ENCODE assay signal across 12 mouse cellular contexts in the genomic region with DNA sequence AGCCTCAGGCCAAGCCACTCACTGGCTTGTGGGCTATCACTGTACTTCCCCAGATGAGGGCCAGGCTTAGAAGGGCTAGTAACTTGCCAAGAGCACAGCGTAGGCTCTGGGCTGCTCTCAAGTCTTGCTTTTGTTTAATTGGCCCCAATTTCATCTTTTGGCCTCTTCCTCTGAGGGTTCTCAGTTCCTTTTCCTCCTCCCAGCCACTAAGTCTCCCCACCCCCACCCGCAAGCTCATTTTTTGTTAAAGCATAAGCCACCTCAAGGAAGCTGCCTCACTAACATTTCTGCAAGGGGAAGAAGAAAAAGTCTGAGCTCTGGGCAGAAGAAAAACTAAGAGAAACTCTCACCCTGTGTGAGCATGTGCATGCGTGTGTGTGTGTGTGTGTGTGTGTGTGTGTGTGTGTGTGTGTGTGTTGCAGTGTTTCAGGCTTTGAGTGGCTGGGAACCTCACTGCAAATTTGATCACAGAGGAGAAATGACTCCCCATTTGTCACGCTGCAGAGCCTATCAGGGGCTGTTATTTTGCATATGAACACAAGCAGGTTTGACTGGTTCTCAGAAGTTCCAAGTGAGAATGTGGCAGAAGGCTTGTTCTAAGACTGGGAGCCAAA. TPM values are rescaled to one million over a fixed set of nuclear protein-coding genes. Genes with fewer than 3 reads are reported as not detected.
DNase-seq lines count a peak whose midpoint lies in the region; ATAC-seq and TF ChIP-seq lines count a peak whose summit lies in the region.
"Had no signal": no experiment of that assay in that cellular context is flagged by ENCODE, and none has a peak within 500 bp of the region (broad histone marks: within the 10 kb centered on the region; RNA-seq: fewer than 3 reads in every experiment).

No protein-coding gene starts in this region.

- H3K4me3 ChIP-seq in intestine, embryonic 14.5 days (ENCODE audit: low read depth, low read length) = no peak overlapping the region
- H3K4me3 ChIP-seq in intestine, postnatal 0 days (ENCODE audit: low read depth, low read length) = no peak overlapping the region
- no peak overlapping the region for H3K4me3 ChIP-seq in bone marrow macrophage, adult 2 months (ENCODE audit: insufficient read depth, low read length)
- H3K4me3 ChIP-seq in stomach, embryonic 16.5 days (replicated peaks; ENCODE audit: low read length) = no peak overlapping the region
- H3K4me3 ChIP-seq in midbrain, embryonic 11.5 days (ENCODE audit: low read depth, low read length) = no peak overlapping the region
- H3K4me3 ChIP-seq: heart, embryonic 10.5 days; liver, embryonic 13.5 days had no signal

- no peak overlapping the region for H3K4me2 ChIP-seq in intestine, embryonic 14.5 days (ENCODE audit: low read length)
- H3K4me2 ChIP-seq in intestine, postnatal 0 days (replicated peaks; ENCODE audit: low read depth) = no peak overlapping the region
- no peak overlapping the region for H3K4me2 ChIP-seq in stomach, embryonic 16.5 days (ENCODE audit: low read depth, low read length)
- no peak overlapping the region for H3K4me2 ChIP-seq in midbrain, embryonic 11.5 days
- H3K4me2 ChIP-seq: liver, embryonic 13.5 days had no signal

- no peak for TF ChIP-seq CTCF in intestine, postnatal 0 days (IDR thresholded peaks at IDR 0.05; ENCODE audit: low read depth)
- no peak for TF ChIP-seq CTCF in bone marrow macrophage, adult 2 months (IDR thresholded peaks at IDR 0.05; ENCODE audit: low read depth, low read length)

- DNase-seq in intestine, embryonic 14.5 days (ENCODE audit: low spot score) = no peak
- peak; percentile 59 for DNase-seq in kidney, postnatal 14 days
- no peak for DNase-seq in midbrain, embryonic 11.5 days (ENCODE audit: low spot score, missing footprints)
- no peak for DNase-seq in left cerebral cortex, postnatal 36 days (ENCODE audit: low spot score in 2 of 2)
- no peak for DNase-seq in retina, embryonic 14.5 days (ENCODE audit: low spot score)
- DNase-seq: cerebellum, postnatal 10 days; liver, embryonic 13.5 days; right cerebral cortex, postnatal 14 days had no signal

- no peaks in the 10 kb centered on the region for H3K9me3 ChIP-seq in intestine, embryonic 14.5 days (ENCODE audit: control insufficient read depth, low read length)
- no peaks in the 10 kb centered on the region for H3K9me3 ChIP-seq in intestine, postnatal 0 days (ENCODE audit: control insufficient read depth)
- no peaks in the 10 kb centered on the region for H3K9me3 ChIP-seq in stomach, embryonic 16.5 days (replicated peaks; ENCODE audit: control insufficient read depth, low read length)
- no peaks in the 10 kb centered on the region for H3K9me3 ChIP-seq in midbrain, embryonic 11.5 days (ENCODE audit: control insufficient read depth, low read length)
- H3K9me3 ChIP-seq: heart, embryonic 10.5 days; liver, embryonic 13.5 days had no signal

- intact Hi-C loops in left cerebral cortex, postnatal 36 days (cut with DNase I) = loop anchor here (5.0 kb wide), 1 partner anchor 91 kb away; no protein-coding TSS in a partner anchor

- no peak overlapping the region for H3K27ac ChIP-seq in intestine, embryonic 14.5 days (ENCODE audit: low read depth)
- H3K27ac ChIP-seq in intestine, postnatal 0 days (ENCODE audit: low read depth, low read length) = no peak overlapping the region
- H3K27ac ChIP-seq in bone marrow macrophage, adult 2 months (ENCODE audit: insufficient read depth, low read depth, low read length) = peak overlapping the region; percentile 89
- H3K27ac ChIP-seq in stomach, embryonic 16.5 days (ENCODE audit: low read length) = peak overlapping the region; percentile 83
- no peak overlapping the region for H3K27ac ChIP-seq in midbrain, embryonic 11.5 days (ENCODE audit: low read depth, low read length)
- H3K27ac ChIP-seq: heart, embryonic 10.5 days; liver, embryonic 13.5 days had no signal

- H3K36me3 ChIP-seq in intestine, embryonic 14.5 days (ENCODE audit: control insufficient read depth, insufficient read depth, low read length) = no peaks in the 10 kb centered on the region
- peaks cover 20% of the 10 kb centered on the region for H3K36me3 ChIP-seq in intestine, postnatal 0 days (ENCODE audit: control insufficient read depth, insufficient read depth)
- no peaks in the 10 kb centered on the region for H3K36me3 ChIP-seq in stomach, embryonic 16.5 days (ENCODE audit: control insufficient read depth, insufficient read depth, low read length)
- no peaks in the 10 kb centered on the region for H3K36me3 ChIP-seq in midbrain, embryonic 11.5 days (ENCODE audit: control insufficient read depth, insufficient read depth, low read length)
- H3K36me3 ChIP-seq: heart, embryonic 10.5 days; liver, embryonic 13.5 days had no signal

- H3K9ac ChIP-seq in intestine, embryonic 14.5 days (ENCODE audit: low read length) = no peak overlapping the region
- no peak overlapping the region for H3K9ac ChIP-seq in intestine, postnatal 0 days (ENCODE audit: low read depth, low read length)
- H3K9ac ChIP-seq in stomach, embryonic 16.5 days (ENCODE audit: low read length) = peak overlapping the region; percentile 38; the same call in 1 of the 2 replicates
- no peak overlapping the region for H3K9ac ChIP-seq in midbrain, embryonic 11.5 days (ENCODE audit: low read length)
- H3K9ac ChIP-seq: liver, embryonic 13.5 days had no signal

- WGBS in intestine, embryonic 14.5 days = 47% methylated on average over 4 of the region's 4 CpGs
- 47% methylated on average over 4 of the region's 4 CpGs for WGBS in intestine, postnatal 0 days
- WGBS in stomach, embryonic 16.5 days = 42% methylated on average over 4 of the region's 4 CpGs
- 57% methylated on average over 4 of the region's 4 CpGs for WGBS in midbrain, embryonic 11.5 days

- no peak for TF ChIP-seq POLR2A in bone marrow macrophage, adult 2 months (IDR thresholded peaks at IDR 0.05; ENCODE audit: borderline replicate concordance, low read depth, low read length)

- peaks cover 22% of the 10 kb centered on the region; the same call in 1 of the 2 replicates for H3K4me1 ChIP-seq in intestine, embryonic 14.5 days (replicated peaks; ENCODE audit: control insufficient read depth, insufficient read depth, low read length)
- no peaks in the 10 kb centered on the region; the same call in 1 of the 2 replicates for H3K4me1 ChIP-seq in intestine, postnatal 0 days (replicated peaks; ENCODE audit: control insufficient read depth, insufficient read depth, low read length)
- H3K4me1 ChIP-seq in bone marrow macrophage, adult 2 months (ENCODE audit: control insufficient read depth, insufficient read depth, low read length) = peaks cover 33% of the 10 kb centered on the region
- peaks cover 15% of the 10 kb centered on the region; the same call in 1 of the 2 replicates for H3K4me1 ChIP-seq in stomach, embryonic 16.5 days (ENCODE audit: control insufficient read depth, insufficient read depth, low read length)
- H3K4me1 ChIP-seq in midbrain, embryonic 11.5 days (ENCODE audit: control insufficient read depth, insufficient read depth, low read length) = peaks cover 8% of the 10 kb centered on the region

- ATAC-seq in intestine, embryonic 14.5 days (replicated peaks; ENCODE audit: low FRiP score, low TSS enrichment, low read depth) = 0 out of 2 replicates have a peak, but pooled peaks have one; percentile 16
- ATAC-seq in intestine, postnatal 0 days = no peak
- peak; percentile 59 for ATAC-seq in stomach, embryonic 16.5 days (ENCODE audit: insufficient read depth, low FRiP score)
- no peak for ATAC-seq in midbrain, embryonic 11.5 days (ENCODE audit: low FRiP score)

- 0 out of 2 replicates have a peak, but pooled peaks cover 2% of the 10 kb centered on the region for H3K27me3 ChIP-seq in intestine, embryonic 14.5 days (replicated peaks; ENCODE audit: control insufficient read depth, insufficient read depth, low read length)
- H3K27me3 ChIP-seq in intestine, postnatal 0 days (replicated peaks; ENCODE audit: control insufficient read depth, insufficient read depth, low read length) = no peaks in the 10 kb centered on the region
- H3K27me3 ChIP-seq in stomach, embryonic 16.5 days (ENCODE audit: control insufficient read depth, insufficient read depth, low read length) = no peaks in the 10 kb centered on the region
- peaks cover 15% of the 10 kb centered on the region for H3K27me3 ChIP-seq in midbrain, embryonic 11.5 days (ENCODE audit: control insufficient read depth, insufficient read depth, low read length)

RNA-seq across cellular contexts. Expression of gene Plekhg6, which starts 12.7 kb away (rescaled TPM):
- polyA plus RNA-seq in intestine, embryonic 14.5 days (2014; fragmentation: Nextera tagmentation; extraction: Ambion mirVana) = 2.4 and 2.8 TPM in 2 replicates
- polyA plus RNA-seq in intestine, postnatal 0 days (2015; fragmentation: Nextera tagmentation; extraction: Ambion mirVana) = 31.4 and 37.0 TPM in 2 replicates
- not detected in 2 replicates for polyA plus RNA-seq in bone marrow macrophage, adult 2 months (2012; ENCODE audit: insufficient read depth, insufficient read length, missing spikeins)
- polyA plus RNA-seq in stomach, embryonic 16.5 days (2015; fragmentation: Nextera tagmentation; extraction: Ambion mirVana) = 6.3 and 8.2 TPM in 2 replicates
- polyA plus RNA-seq in midbrain, embryonic 11.5 days (2014; fragmentation: Nextera tagmentation; extraction: Ambion mirVana) = not detected in 2 replicates
- total RNA-seq in left cerebral cortex, postnatal 36 days (2021) = under 1 TPM; 0.11 to 0.30 TPM

RNA-seq across cellular contexts. Expression of gene Tnfrsf1a, which starts 18.7 kb away (rescaled TPM):
- 60.6 and 63.3 TPM in 2 replicates for polyA plus RNA-seq in intestine, embryonic 14.5 days (2014; fragmentation: Nextera tagmentation; extraction: Ambion mirVana)
- polyA plus RNA-seq in intestine, postnatal 0 days (2015; fragmentation: Nextera tagmentation; extraction: Ambion mirVana) = 108 and 109 TPM in 2 replicates
- 145 and 152 TPM in 2 replicates for polyA plus RNA-seq in bone marrow macrophage, adult 2 months (2012; ENCODE audit: insufficient read depth, insufficient read length, missing spikeins)
- 82.6 and 91.1 TPM in 2 replicates for polyA plus RNA-seq in stomach, embryonic 16.5 days (2015; fragmentation: Nextera tagmentation; extraction: Ambion mirVana)
- 19.0 and 19.2 TPM in 2 replicates for polyA plus RNA-seq in midbrain, embryonic 11.5 days (2014; fragmentation: Nextera tagmentation; extraction: Ambion mirVana)
- 10 to 100 TPM; 11.1 to 11.8 TPM for total RNA-seq in left cerebral cortex, postnatal 36 days (2021)

RNA-seq across cellular contexts. Expression of gene Scnn1a, which starts 47.4 kb away (rescaled TPM):
- 2.0 TPM in 2 replicates for polyA plus RNA-seq in intestine, embryonic 14.5 days (2014; fragmentation: Nextera tagmentation; extraction: Ambion mirVana)
- 16.9 and 19.0 TPM in 2 replicates for polyA plus RNA-seq in intestine, postnatal 0 days (2015; fragmentation: Nextera tagmentation; extraction: Ambion mirVana)
- polyA plus RNA-seq in bone marrow macrophage, adult 2 months (2012; ENCODE audit: insufficient read depth, insufficient read length, missing spikeins) = 0.88 and 1.1 TPM in 2 replicates
- polyA plus RNA-seq in stomach, embryonic 16.5 days (2015; fragmentation: Nextera tagmentation; extraction: Ambion mirVana) = 5.8 and 9.7 TPM in 2 replicates
- polyA plus RNA-seq in midbrain, embryonic 11.5 days (2014; fragmentation: Nextera tagmentation; extraction: Ambion mirVana) = 0.33 and 0.77 TPM in 2 replicates
- 1 to 10 TPM; 2.4 to 2.9 TPM for total RNA-seq in left cerebral cortex, postnatal 36 days (2021)

RNA-seq across cellular contexts. Expression of gene Ltbr, which starts 54.2 kb away (rescaled TPM):
- 67.4 and 67.8 TPM in 2 replicates for polyA plus RNA-seq in intestine, embryonic 14.5 days (2014; fragmentation: Nextera tagmentation; extraction: Ambion mirVana)
- 104 and 110 TPM in 2 replicates for polyA plus RNA-seq in intestine, postnatal 0 days (2015; fragmentation: Nextera tagmentation; extraction: Ambion mirVana)
- 55.6 and 60.0 TPM in 2 replicates for polyA plus RNA-seq in bone marrow macrophage, adult 2 months (2012; ENCODE audit: insufficient read depth, insufficient read length, missing spikeins)
- 69.4 and 73.1 TPM in 2 replicates for polyA plus RNA-seq in stomach, embryonic 16.5 days (2015; fragmentation: Nextera tagmentation; extraction: Ambion mirVana)
- polyA plus RNA-seq in midbrain, embryonic 11.5 days (2014; fragmentation: Nextera tagmentation; extraction: Ambion mirVana) = 18.0 and 19.7 TPM in 2 replicates
- 1 to 10 TPM; 7.4 to 8.4 TPM for total RNA-seq in left cerebral cortex, postnatal 36 days (2021)

Comparison
In these comparisons a context has a peak if more than half of its experiments do, and no peak if none do; other contexts are left out.
1. ATAC-seq: peak in intestine, embryonic 14.5 days (single experiment) and stomach, embryonic 16.5 days (single experiment); none in intestine, postnatal 0 days (single experiment) and midbrain, embryonic 11.5 days (single experiment).
2. H3K27ac ChIP-seq: peak in bone marrow macrophage, adult 2 months (single experiment) and stomach, embryonic 16.5 days (single experiment); none in intestine, embryonic 14.5 days (single experiment), intestine, postnatal 0 days (single experiment) and midbrain, embryonic 11.5 days (single experiment).